Mouse (Mus musculus) lung, embryonic 15.5 days (tissue): ENCODE data around the gene Itga7. TPM values are rescaled to one million over a fixed set of nuclear protein-coding genes. Genes with fewer than 3 reads are reported as not detected.
A peak's percentile ranks its signal among the peaks of the same experiment; 100 is the strongest.

ENCODE experiments used
- ATAC-seq: fragments of 200-750 bp; cut with Nextera tagmentation; 2 replicates; pipeline ENCODE4 v1.8.0; 2017; ENCODE audit warnings: moderate number of reproducible peaks, borderline replicate concordance; ENCODE audit not compliant: low FRiP score, low TSS enrichment; ENCODE audit errors: extremely low read depth
- H3K27ac ChIP-seq: fragments of 300-500 bp; sonication (generic); 2 replicates; pipeline ENCODE4 v1.5.1; 2015; ENCODE audit warnings: moderate library complexity, mild to moderate bottlenecking, inconsistent platforms
- H3K27me3 ChIP-seq: fragments of 300-500 bp; sonication (generic); 2 replicates; pipeline ENCODE4 v1.6.1; 2015; ENCODE audit warnings: inconsistent platforms
- H3K36me3 ChIP-seq: fragments of 300-500 bp; sonication (generic); 2 replicates; pipeline ENCODE4 v1.6.1; 2015; ENCODE audit warnings: inconsistent platforms
- H3K4me1 ChIP-seq: fragments of 300-500 bp; sonication (generic); 2 replicates; pipeline ENCODE4 v1.6.1; 2015; ENCODE audit warnings: inconsistent platforms
- H3K4me2 ChIP-seq: fragments of 300-500 bp; sonication (generic); 2 replicates; pipeline ENCODE4 v1.6.1; 2015; ENCODE audit warnings: inconsistent platforms, mild to moderate bottlenecking, moderate library complexity
- H3K4me3 ChIP-seq: fragments of 300-500 bp; sonication (generic); 2 replicates; pipeline ENCODE4 v1.5.1; 2015; ENCODE audit warnings: mild to moderate bottlenecking, inconsistent platforms
- H3K9ac ChIP-seq: fragments of 300-500 bp; sonication (generic); 2 replicates; pipeline ENCODE4 v1.6.1; 2015; ENCODE audit warnings: inconsistent platforms
- H3K9me3 ChIP-seq: fragments of 300-500 bp; sonication (generic); 2 replicates; pipeline ENCODE4 v1.6.1; 2016; ENCODE audit warnings: inconsistent platforms
- WGBS: fragments of 180-500 bp; shearing (Covaris S2); methylation state at CpG from one replicate; pipeline ENCODE4 v1.1.7; 2015; 5-methylcytosine and 5-hydroxymethylcytosine counted together
- polyA plus RNA-seq: library from polyadenylated mRNA; unstranded; fragments of >200 nt; fragmentation: Nextera tagmentation; extraction: Ambion mirVana; gene quantifications from 2 replicates; pipeline ENCODE4 v1.2.1, GENCODE M21; 2015

Itga7 gene
- polyA plus RNA-seq, 1 experiment from 2014 or later = 5.0 TPM

- peaks cover 24% of the 10 kb centered on the region for H3K27me3 ChIP-seq
- H3K9me3 ChIP-seq = no peaks in the 10 kb centered on the region
- H3K9ac ChIP-seq = no peak overlapping the region
- no peak overlapping the region for H3K4me3 ChIP-seq
- ATAC-seq = no peak
- no peak overlapping the region for H3K27ac ChIP-seq
- WGBS = 42% methylated on average over 5 of the region's 5 CpGs
- H3K4me1 ChIP-seq = peaks cover 5% of the 10 kb centered on the region
- no peak overlapping the region for H3K4me2 ChIP-seq
- H3K36me3 ChIP-seq = no peaks in the 10 kb centered on the region
These were observed 5.4 kb downstream of the Itga7 start for GRCm38 (mm10) chr10:128938974-128939373.

- no peak for ATAC-seq
- WGBS = 75% methylated on average over 10 of the region's 10 CpGs
These were observed 7.0 kb downstream of the Itga7 start for GRCm38 (mm10) chr10:128940475-128941061.

GRCm38 (mm10) chr10:128945675-128946074, 12.1 kb downstream of the Itga7 start:
- H3K9me3 ChIP-seq = no peaks in the 10 kb centered on the region

More at GRCm38 (mm10) chr10:128940475-128941061, 7.0 kb downstream of the Itga7 start:
- Histone ChIP-seq H3K27ac (no peak overlapping the region), H3K9me3 (no peaks in the 10 kb centered on the region), H3K4me3 (no peak overlapping the region), H3K36me3 (no peaks in the 10 kb centered on the region), H3K9ac (no peak overlapping the region), H3K4me2 (no peak overlapping the region), H3K4me1 (no peaks in the 10 kb centered on the region), H3K27me3 (peaks cover 9% of the 10 kb centered on the region)

GRCm38 (mm10) chr10:128947496-128947895, 13.9 kb downstream of the Itga7 start:
- H3K9me3 ChIP-seq = no peaks in the 10 kb centered on the region
- H3K27ac ChIP-seq = no peak overlapping the region
- WGBS = 87% methylated on average over 4 of the region's 4 CpGs
- no peak overlapping the region for H3K4me2 ChIP-seq
- no peaks in the 10 kb centered on the region for H3K4me1 ChIP-seq
- ATAC-seq = no peak
- no peaks in the 10 kb centered on the region for H3K36me3 ChIP-seq
- H3K27me3 ChIP-seq = no peaks in the 10 kb centered on the region
- H3K4me3 ChIP-seq = no peak overlapping the region
- no peak overlapping the region for H3K9ac ChIP-seq

More at GRCm38 (mm10) chr10:128945675-128946074, 12.1 kb downstream of the Itga7 start:
- no peak overlapping the region for H3K9ac ChIP-seq
- no peak for ATAC-seq
- no peak overlapping the region for H3K4me3 ChIP-seq
- WGBS = 25% methylated on average over 3 of the region's 3 CpGs
- no peaks in the 10 kb centered on the region for H3K27me3 ChIP-seq
- H3K4me1 ChIP-seq = no peaks in the 10 kb centered on the region
- no peak overlapping the region for H3K27ac ChIP-seq
- H3K4me2 ChIP-seq = no peak overlapping the region
- H3K36me3 ChIP-seq = no peaks in the 10 kb centered on the region

- no peak for ATAC-seq
- Histone ChIP-seq H3K4me1 (no peaks in the 10 kb centered on the region), H3K9me3 (no peaks in the 10 kb centered on the region), H3K27me3 (no peaks in the 10 kb centered on the region), H3K9ac (no peak overlapping the region), H3K36me3 (no peaks in the 10 kb centered on the region), H3K27ac (no peak overlapping the region), H3K4me3 (no peak overlapping the region), H3K4me2 (no peak overlapping the region)
- WGBS = 49% methylated on average over 16 of the region's 16 CpGs
These were observed 16.7 kb downstream of the Itga7 start for GRCm38 (mm10) chr10:128950208-128950887.

GRCm38 (mm10) chr10:128958340-128958739, 24.7 kb downstream of the Itga7 start:
- 69% methylated on average over 10 of the region's 10 CpGs for WGBS
- Histone ChIP-seq H3K4me1 (no peaks in the 10 kb centered on the region), H3K4me2 (no peak overlapping the region), H3K27ac (no peak overlapping the region), H3K27me3 (no peaks in the 10 kb centered on the region), H3K4me3 (no peak overlapping the region), H3K36me3 (no peaks in the 10 kb centered on the region), H3K9me3 (no peaks in the 10 kb centered on the region), H3K9ac (no peak overlapping the region)
- no peak for ATAC-seq

GRCm38 (mm10) chr10:128960142-128960541, 26.5 kb downstream of the Itga7 start:
- no peaks in the 10 kb centered on the region for H3K36me3 ChIP-seq
- no peak overlapping the region for H3K4me2 ChIP-seq
- WGBS = 60% methylated on average over 4 of the region's 4 CpGs
- H3K27me3 ChIP-seq = no peaks in the 10 kb centered on the region
- no peak overlapping the region for H3K4me3 ChIP-seq
- no peak overlapping the region for H3K27ac ChIP-seq
- no peaks in the 10 kb centered on the region for H3K9me3 ChIP-seq
- H3K9ac ChIP-seq = no peak overlapping the region
- H3K4me1 ChIP-seq = no peaks in the 10 kb centered on the region
- ATAC-seq = no peak

- no peaks in the 10 kb centered on the region for H3K9me3 ChIP-seq
- H3K4me1 ChIP-seq = no peaks in the 10 kb centered on the region
- H3K4me2 ChIP-seq = no peak within 1 kb of the TSS
- H3K27ac ChIP-seq = no peak within 1 kb of the TSS
- H3K9ac ChIP-seq = no peak within 1 kb of the TSS
- H3K27me3 ChIP-seq = no peaks in the 10 kb centered on the region
- WGBS = 75% methylated on average over 12 of the region's 12 CpGs
- H3K4me3 ChIP-seq = no peak within 1 kb of the TSS
- H3K36me3 ChIP-seq = no peaks in the 10 kb centered on the region
- ATAC-seq = no peak
These were observed 27.3 kb downstream of the Itga7 start, which contains the start of gene Mettl7b for GRCm38 (mm10) chr10:128960590-128961584. Gene Mettl7b, minus strand, starts transcription at chr10:128960988.

- H3K4me2 ChIP-seq = no peak overlapping the region
- WGBS = 57% methylated on average over 2 of the region's 2 CpGs
- no peak overlapping the region for H3K4me3 ChIP-seq
- H3K4me1 ChIP-seq = 0 out of 2 replicates have a peak, but pooled peaks cover 4% of the 10 kb centered on the region
- H3K9me3 ChIP-seq = no peaks in the 10 kb centered on the region
- H3K36me3 ChIP-seq = no peaks in the 10 kb centered on the region
- H3K27me3 ChIP-seq = no peaks in the 10 kb centered on the region
- no peak overlapping the region for H3K9ac ChIP-seq
- ATAC-seq = no peak
- H3K27ac ChIP-seq = no peak overlapping the region
These were observed 31.3 kb downstream of the Itga7 start for GRCm38 (mm10) chr10:128964961-128965360.

- Histone ChIP-seq H3K4me1 (0 out of 2 replicates have a peak, but pooled peaks cover 4% of the 10 kb centered on the region), H3K9me3 (no peaks in the 10 kb centered on the region), H3K36me3 (no peaks in the 10 kb centered on the region), H3K4me3 (no peak overlapping the region), H3K27ac (no peak overlapping the region), H3K27me3 (no peaks in the 10 kb centered on the region), H3K9ac (no peak overlapping the region), H3K4me2 (no peak overlapping the region)
- WGBS = 63% methylated on average over 6 of the region's 6 CpGs
- ATAC-seq = no peak
These were observed 32.3 kb downstream of the Itga7 start for GRCm38 (mm10) chr10:128965871-128966270.

GRCm38 (mm10) chr10:128968341-128968749, 34.7 kb downstream of the Itga7 start:
- Histone ChIP-seq H3K27me3 (no peaks in the 10 kb centered on the region), H3K9ac (no peak overlapping the region), H3K4me3 (no peak overlapping the region), H3K4me2 (no peak overlapping the region), H3K9me3 (no peaks in the 10 kb centered on the region), H3K36me3 (no peaks in the 10 kb centered on the region), H3K27ac (peak overlapping the region; percentile 74), H3K4me1 (0 out of 2 replicates have a peak, but pooled peaks cover 4% of the 10 kb centered on the region)
- 7% methylated on average over 1 of the region's 1 CpGs for WGBS
- peak; percentile 91 for ATAC-seq
